Mouse (Mus musculus): ENCODE data around the gene Speer4d. TPM values are rescaled to one million over a fixed set of nuclear protein-coding genes. Genes with fewer than 3 reads are reported as not detected.
"Not testable (repeated sequence)": the region's sequence is repeated elsewhere in the genome, so short reads cannot be mapped to it uniquely, and the experiment has no call there.

The Speer4d gene
- total RNA-seq (2021) = not detected
- long read RNA-seq, experiment 1 = 0 reads
- long read RNA-seq, experiment 2 = 0 reads

DNA sequence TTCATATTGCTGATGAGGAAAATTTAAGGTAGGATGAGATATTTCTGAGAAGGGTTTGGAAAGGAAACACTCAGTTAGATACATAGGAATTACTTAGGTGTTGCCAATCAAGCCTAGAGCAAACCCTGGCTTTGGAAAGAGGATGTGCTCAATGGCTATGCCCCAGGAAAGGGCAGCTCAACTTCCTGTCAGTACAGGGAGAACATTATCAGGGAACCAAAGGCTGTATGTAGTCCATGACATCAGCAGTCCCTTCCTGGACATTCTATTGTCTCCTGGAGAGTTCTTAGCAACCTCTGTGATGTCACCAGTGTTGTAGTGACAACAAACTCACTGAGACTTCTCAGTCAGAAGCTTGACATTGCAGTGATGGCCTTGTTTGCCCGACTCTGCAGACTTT is at the start of gene Speer4d:
Speer4d (plus strand) TSS at position 301 of the 400 bp plus-strand sequence.
- not testable (repeated sequence) for DNase-seq (ENCODE audit: low spot score in 2 of 2)

DNA sequence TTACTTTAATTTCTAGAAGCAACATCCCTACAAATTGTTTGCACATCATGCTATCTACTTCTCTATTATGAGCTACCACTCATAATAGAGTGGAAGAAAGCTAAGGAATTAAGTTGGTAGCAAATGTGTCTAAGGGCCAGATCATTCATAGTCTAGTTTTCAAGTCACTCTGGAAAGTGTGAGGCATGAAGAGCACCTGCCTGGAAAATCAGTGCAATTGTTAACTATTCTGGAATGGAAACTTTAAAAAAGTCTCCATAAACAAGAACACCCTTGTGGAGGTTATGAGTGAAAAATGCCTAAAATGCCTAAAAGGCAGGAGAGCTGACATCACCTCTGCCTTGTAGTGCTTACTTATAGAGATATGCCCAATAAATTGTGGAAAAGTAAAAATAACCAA is 45.1 kb upstream of the Speer4d start:
- not testable (repeated sequence) for DNase-seq (ENCODE audit: low spot score in 2 of 2)

DNA sequence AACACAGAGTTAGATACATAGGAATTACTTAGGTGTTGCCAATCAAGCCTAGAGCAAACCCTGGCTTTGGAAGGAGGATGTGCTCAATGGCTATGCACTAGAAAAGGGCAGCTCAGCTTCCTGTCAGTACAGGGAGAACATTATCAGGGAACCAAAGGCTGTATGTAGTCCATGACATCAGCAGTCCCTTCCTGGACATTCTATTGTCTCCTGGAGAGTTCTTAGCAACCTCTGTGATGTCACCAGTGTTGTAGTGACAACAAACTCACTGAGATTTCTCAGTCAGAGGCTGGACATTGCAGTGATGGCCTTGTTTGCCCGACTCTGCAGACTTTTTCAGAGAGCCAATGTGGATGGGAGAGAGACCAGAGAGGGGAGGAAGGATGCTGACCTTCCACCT is 41.8 kb upstream of the Speer4d start, which contains the start of gene Gm21083:
Gm21083 (plus strand) TSS at position 301 of the 400 bp plus-strand sequence.
- DNase-seq (ENCODE audit: low spot score in 2 of 2) = not testable (repeated sequence)

DNA sequence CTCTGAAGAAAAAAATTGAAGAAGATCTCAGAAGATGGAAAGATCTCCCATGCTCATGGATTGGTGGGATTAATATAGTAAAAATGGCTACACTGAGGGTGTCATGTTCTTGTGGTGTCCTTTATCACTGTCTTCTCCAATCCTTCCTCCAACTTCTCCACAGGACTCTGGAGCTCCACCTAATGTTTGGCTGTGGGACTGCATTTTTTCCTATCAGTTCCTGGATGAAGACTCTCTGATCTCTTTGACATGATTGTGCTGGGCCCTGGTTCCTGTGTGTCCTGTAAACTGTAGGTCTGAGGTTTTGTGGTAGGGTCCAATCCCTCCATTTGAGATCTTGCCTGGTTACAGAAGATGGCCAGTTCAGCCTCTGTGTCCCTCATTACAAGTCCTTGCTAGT is 32.5 kb upstream of the Speer4d start:
- DNase-seq (ENCODE audit: low spot score in 2 of 2) = not testable (repeated sequence)

DNA sequence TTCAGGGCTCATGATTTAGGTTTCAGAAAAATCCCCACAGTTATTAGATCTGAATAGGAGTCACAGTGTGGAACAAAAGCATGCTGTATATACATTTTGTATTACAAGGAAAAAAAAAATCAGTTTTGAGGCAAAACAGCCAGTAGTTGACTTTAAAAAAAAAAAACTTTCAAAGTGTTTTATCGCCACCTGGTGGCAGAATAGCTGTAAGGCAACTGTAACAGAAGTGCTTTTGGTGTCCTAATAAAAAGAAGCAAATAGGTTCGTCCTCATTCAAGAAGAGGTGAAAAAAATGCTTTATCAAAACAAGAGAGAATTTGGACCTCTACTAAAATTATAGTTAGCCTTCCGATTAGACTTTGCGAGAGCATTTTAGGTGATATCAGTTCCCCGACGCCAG is 30.6 kb upstream of the Speer4d start:
- DNase-seq (ENCODE audit: low spot score in 2 of 2) = not testable (repeated sequence)

DNA sequence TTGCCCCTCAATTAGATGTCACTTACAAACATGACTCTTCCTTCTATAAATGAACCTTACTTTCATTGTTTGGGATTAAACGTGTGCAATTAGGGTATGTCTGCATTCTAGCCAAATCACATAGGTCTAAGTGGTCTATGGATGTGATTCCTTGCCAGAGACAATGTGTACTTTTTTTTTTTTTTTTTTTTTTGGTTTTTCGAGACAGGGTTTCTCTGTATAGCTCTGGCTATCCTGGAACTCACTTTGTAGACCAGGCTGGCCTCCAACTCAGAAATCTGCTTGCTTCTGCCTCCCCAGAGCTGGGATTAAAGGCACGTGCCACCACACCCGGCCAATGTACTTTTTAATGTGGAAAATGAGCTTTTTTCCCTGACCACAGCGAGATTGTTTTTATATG is 28.2 kb upstream of the Speer4d start:
- not testable (repeated sequence) for DNase-seq (ENCODE audit: low spot score in 2 of 2)

DNA sequence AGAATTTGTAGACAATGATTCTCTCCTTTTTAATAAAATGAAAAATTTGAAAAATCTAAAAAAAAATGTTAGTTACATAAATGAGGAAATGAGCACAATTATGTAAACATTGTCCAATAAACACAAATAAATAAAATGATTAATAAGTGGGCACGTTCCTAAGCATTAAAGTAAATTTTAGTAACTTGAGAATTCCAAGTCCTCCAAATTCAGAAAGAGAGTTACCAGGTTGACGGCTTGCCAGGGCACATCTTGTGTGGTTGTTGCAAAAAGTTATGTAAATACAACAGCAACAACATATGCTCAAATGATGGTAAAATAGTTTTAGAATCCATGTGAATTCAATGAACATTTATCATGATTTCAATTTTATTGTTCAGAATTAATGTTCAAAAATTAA is 27.3 kb upstream of the Speer4d start:
- DNase-seq (ENCODE audit: low spot score in 2 of 2) = not testable (repeated sequence)

DNA sequence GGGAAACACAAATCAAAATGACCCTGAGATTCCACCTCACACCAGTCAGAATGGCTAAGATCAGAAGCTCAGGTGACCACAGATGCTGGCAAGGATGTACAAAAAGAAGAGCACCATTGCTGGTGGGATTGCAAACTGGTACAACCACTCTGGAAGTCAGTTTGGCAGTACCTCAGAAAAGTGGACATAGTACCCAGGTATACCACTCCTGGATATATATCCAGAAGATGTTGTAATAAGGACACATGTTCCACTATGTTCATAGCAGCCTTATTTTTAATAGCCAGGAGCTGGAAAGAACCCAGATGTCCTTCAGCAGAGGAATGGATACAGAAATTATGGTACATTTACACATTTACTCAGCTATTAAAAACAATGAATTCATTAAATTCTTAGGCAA is 20.0 kb upstream of the Speer4d start:
- DNase-seq (ENCODE audit: low spot score in 2 of 2) = not testable (repeated sequence)

DNA sequence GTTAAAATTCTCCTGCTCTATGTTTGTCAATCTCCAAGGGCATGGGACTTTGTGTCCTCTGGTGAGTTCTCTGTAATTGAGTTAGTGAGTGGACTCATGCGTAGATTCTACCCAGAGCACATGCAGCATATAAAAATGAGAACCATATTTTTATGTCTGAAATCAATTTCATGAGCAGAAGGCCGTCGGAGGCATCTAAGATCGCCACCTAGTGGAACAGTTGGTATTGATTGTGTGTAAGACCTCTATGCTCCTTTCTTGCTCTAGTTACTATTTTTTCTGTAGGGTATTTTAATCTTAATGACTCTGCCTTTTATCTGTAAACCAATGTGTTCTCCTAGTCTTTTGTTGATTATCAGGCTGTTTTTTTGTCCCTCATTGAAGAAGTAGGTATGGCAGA is 18.5 kb upstream of the Speer4d start:
- not testable (repeated sequence) for DNase-seq (ENCODE audit: low spot score in 2 of 2)

DNA sequence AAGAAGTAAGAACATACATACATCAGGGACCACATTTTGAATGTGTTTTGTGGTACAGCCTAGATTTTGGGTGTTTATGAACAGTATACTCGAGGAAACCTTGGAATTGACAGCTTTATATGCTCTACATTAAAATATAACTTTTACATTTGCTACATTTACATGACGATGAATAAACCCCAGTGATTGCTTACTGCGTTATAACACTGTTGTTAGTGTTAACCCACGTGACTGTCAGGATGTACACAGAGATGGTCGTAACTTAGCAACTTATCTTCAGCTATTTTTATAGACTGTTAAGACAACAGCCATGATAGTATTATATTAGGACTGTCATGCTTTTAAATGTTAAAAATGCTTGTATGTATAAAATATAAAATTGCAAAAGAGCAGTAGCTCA is 17.4 kb upstream of the Speer4d start:
- not testable (repeated sequence) for DNase-seq (ENCODE audit: low spot score in 2 of 2)

DNA sequence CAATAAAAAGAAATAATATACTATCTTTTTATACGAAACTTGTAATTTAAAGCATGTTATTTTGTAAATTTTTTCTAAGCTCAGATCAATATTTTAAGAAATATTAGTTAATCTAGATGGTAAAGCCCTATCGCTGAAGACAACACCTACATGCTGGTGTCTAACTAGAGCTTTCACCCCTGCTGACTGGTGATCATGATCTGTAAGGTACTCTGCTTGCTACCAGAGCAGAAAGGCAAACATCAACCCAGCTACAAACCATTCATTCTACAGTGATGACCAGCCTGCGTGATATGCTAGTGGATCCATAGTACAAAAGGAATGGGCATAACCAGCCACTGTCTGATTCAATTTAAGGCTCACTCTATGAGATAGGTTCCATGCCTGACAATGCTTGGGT is 16.9 kb upstream of the Speer4d start:
- not testable (repeated sequence) for DNase-seq (ENCODE audit: low spot score in 2 of 2)

DNA sequence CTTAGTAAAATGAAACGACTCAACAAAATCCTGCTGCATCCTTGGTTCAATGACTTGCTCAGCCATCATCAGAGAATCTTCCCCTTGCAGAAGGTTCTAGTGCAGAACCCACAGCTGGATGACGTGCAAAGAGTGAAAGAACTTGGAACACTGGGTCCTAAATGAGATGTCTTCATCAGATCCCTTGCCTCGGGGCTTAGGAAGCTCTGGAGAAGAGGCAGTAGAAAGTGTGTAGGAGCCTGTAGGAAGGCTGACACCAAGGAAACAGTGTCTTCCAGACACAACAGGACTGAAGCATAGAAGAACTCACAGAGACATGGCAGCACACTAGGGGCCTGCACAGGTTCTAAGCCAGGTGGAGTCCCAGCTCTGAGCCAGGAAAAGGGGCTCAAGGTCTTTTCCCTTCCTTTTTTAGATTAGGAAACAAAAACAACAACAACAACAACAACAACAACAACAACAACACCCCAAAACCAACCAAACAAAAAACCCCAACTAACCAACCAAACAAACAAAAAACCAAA is 16.4 kb upstream of the Speer4d start:
- not testable (repeated sequence) for DNase-seq (ENCODE audit: low spot score in 2 of 2)

DNA sequence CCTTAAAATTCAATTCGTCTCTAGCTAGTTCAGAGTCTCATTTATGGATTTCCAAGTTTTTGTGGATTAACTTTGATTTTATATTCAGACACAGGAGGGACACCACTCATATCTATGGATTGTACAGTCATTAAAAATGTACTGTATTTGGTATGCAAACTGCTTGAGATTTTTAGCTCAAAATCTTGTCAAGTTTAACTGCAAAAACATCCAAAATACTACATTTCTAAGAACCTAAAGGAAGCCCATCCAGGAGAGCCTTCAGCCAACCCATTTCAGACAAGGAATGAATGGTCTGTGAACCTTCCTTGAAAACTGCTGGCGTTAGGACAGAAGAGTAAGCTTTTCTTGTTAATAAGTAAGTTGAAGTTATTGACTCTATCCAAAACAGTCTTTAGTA is 15.9 kb upstream of the Speer4d start:
- DNase-seq (ENCODE audit: low spot score in 2 of 2) = not testable (repeated sequence)

DNA sequence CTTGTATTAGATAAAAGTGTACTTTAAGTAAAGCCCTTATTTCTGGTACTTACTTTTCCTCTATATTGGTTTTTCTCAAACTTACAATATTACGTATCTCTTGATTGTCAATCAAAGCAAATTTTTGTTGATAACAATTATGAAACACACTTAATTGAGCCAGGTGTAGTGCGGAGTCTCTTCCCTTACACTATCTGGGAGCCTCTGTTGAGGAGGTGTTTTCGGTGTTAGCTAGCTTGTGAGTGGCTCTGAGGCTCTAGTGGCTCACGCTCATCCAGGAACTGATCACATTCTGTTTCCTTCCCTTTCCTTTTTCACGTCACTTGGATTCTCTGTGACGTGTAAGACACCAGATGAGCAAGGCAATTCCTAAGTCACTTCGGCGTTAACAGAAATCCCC is 15.3 kb upstream of the Speer4d start:
- DNase-seq (ENCODE audit: low spot score in 2 of 2) = not testable (repeated sequence)

DNA sequence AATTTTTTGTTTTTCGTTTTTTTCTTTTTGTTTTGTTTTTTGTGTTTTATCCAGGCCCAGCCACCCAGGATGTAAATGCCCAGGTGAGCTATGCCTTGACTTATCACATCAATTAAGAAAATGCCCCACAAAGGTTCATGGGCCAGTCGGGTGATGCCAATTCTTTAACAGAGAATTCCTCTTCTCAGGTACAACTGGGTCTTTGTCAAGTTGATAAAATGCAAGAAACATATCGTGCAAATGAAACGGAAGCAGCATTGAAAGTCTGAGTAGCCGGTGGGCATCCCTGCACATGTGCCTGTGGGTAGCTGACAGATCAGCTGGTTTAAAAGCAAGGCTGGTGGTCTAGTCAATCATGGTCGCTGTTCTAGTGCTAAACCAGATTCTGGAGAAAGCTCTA is 12.2 kb upstream of the Speer4d start:
- DNase-seq (ENCODE audit: low spot score in 2 of 2) = peak; percentile 14 to 16

DNA sequence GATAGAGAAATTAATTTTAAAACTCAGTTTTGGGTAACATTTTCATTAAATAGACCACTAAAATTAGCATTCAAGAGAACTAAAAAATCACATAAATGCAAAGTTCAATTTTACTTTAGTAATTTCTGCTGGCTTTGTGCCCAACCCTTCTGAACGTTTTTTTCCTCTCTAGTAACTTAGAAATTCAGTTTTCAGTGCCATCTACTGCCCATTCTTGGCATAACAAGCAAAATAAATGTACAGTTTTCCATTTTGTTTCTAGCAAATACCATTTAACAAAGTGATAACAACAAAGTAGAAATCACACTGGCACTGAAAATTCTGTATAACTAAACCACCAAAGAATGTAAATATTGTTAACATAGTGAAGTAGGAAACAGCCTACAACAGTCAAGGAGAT is 8.2 kb upstream of the Speer4d start:
- DNase-seq (ENCODE audit: low spot score in 2 of 2) = not testable (repeated sequence)

DNA sequence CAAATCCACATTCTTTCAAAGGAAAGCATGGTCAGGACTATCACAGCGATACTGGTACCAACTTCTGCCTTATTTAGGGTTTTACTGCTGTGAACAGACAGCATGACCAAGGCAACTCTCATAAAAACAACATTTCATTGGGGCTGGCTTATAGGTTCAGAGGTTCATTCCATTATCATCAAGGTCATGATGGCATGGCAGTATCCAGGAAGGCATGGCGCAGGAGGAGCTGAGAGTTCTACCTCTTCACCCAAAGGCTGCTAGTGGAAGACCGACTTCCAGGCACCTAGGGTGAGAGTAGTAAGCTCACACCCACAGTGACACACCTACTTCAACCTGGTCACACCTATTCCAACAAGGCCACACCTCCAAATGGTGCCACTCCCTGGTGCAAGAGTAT is 2.7 kb upstream of the Speer4d start:
- not testable (repeated sequence) for DNase-seq (ENCODE audit: low spot score in 2 of 2)

DNA sequence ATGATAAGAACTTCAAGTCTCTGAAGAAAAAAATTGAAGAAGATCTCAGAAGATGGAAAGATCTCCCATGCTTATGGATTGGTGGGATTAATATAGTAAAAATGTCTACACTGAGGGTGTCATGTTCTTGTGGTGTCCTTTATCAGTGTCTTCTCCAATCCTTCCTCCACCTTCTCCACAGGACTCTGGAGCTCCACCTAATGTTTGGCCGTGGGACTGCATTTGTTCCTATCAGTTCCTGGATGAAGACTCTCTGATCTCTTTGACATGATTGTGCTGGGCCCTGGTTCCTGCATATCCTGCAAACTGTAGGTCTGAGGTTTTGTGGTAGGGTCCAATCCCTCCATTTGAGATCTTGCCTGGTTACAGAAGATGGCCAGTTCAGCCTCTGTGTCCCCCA is 9.3 kb downstream of the Speer4d start:
- not testable (repeated sequence) for DNase-seq (ENCODE audit: low spot score in 2 of 2)

DNA sequence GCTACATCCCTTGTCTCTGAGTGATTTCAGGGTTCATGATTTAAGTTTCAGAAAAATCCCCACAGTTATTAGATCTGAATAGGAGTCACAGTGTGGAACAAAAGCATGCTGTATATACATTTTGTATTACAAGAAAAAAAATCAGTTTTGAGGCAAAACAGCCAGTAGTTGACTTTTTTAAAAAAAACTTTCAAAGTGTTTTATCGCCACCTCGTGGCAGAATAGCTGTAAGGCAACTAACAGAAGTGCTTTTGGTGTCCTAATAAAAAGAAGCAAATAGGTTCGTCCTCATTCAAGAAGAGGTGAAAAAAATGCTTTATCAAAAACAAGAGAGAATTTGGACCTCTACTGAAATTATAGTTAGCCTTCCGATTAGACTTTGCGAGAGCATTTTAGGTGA is 11.2 kb downstream of the Speer4d start:
- DNase-seq (ENCODE audit: low spot score in 2 of 2) = not testable (repeated sequence)

DNA sequence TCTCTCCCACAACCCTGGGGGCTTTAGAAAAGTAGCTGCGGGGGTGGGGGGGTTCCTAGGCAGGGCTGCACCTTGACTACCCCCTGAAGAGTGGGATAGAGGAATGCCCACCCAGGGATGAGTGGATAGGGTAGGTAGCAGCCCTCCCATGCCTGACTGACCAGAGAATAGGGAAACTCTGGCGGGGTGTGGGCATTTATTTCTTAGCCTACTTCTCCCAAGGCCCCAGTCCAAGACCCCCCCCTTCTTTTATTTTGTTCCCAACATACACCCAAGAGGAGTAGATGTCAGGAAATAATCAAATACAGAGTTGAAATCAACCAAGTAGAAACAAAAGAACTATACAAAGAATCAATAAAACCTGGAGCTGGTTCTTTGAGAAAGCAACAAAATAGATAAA is 18.8 kb downstream of the Speer4d start:
- not testable (repeated sequence) for DNase-seq (ENCODE audit: low spot score in 2 of 2)

DNA sequence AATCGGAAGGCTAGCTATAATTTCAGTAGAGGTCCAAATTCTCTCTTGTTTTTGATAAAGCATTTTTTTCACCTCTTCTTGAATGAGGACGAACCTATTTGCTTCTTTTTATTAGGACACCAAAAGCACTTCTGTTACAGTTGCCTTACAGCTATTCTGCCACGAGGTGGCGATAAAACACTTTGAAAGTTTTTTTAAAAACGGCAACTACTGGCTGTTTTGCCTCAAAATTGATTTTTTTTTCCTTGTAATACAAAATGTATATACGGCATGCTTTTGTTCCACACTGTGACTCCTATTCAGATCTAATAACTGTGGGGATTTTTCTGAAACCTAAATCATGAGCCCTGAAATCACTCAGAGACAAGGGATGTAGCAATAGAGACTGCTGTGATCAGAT is 26.8 kb downstream of the Speer4d start:
- DNase-seq (ENCODE audit: low spot score in 2 of 2) = not testable (repeated sequence)

DNA sequence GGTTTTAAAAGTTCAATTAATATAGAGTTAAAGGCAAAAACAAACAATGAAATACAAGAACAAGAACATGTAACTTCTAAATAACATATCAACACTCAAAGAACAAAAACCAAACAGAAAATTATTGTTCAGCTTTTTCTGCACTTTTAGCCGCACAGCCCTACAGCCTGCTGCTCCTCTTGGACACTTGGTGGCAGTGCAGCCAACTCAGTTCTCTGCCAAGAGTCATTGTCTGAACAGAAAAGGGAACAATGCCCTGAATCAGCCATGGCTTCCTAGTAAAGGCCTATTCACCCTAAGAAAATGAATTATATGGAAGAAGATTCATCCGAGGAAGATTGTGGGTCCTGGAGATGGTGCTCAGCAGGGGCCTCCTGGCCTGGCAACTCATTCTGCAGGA is 33.5 kb downstream of the Speer4d start:
- DNase-seq (ENCODE audit: low spot score in 2 of 2) = not testable (repeated sequence)

DNA sequence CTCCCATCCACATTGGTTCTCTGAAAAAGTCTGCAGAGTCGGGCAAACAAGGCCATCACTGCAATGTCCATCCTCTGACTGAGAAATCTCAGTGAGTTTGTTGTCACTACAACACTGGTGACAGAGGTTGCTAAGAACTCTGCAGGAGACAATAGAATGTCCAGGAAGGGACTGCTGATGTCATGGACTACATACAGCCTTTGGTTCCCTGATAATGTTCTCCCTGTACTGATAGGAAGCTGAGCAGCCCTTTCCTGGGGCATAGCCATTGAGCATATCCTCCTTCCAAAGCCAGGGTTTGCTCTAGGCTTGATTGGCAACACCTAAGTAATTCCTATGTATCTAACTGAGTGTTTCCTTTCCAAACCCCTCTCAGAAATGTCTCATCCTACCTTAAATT is 38.1 kb downstream of the Speer4d start, which contains the start of gene 4930572O03Rik:
4930572O03Rik (minus strand) TSS at position 101 of the 400 bp plus-strand sequence.
- not testable (repeated sequence) for DNase-seq (ENCODE audit: low spot score in 2 of 2)

Measured in adrenal gland, postnatal 4 days (tissue).